Mouse (Mus musculus): ENCODE data around the gene Lrp4.

Lrp4 gene

GRCm38 (mm10) chr2:91453231-91454075 is 3.9 kb upstream of the Lrp4 start:
- in situ Hi-C loops (cut with MboI), result no loop called here

- in situ Hi-C loops (cut with MboI), result no loop called here
Observed at GRCm38 (mm10) chr2:91454434-91454833, 2.9 kb upstream of the Lrp4 start.

- in situ Hi-C loops (cut with MboI), result no loop called here
Observed at GRCm38 (mm10) chr2:91455826-91456225, 1.5 kb upstream of the Lrp4 start.

GRCm38 (mm10) chr2:91456491-91457100 is 715 bp upstream of the Lrp4 start:
- in situ Hi-C loops (cut with MboI), result no loop called here

- in situ Hi-C loops (cut with MboI), result no loop called here
Observed at GRCm38 (mm10) chr2:91457656-91458251, 443 bp downstream of the Lrp4 start.

- in situ Hi-C loops (cut with MboI), result no loop called here
Observed at GRCm38 (mm10) chr2:91458252-91458672, 951 bp downstream of the Lrp4 start.

GRCm38 (mm10) chr2:91458673-91459391 is 1.5 kb downstream of the Lrp4 start:
- in situ Hi-C loops (cut with MboI), result no loop called here

- in situ Hi-C loops (cut with MboI), result no loop called here
Observed at GRCm38 (mm10) chr2:91460076-91460475, 2.8 kb downstream of the Lrp4 start.

GRCm38 (mm10) chr2:91460771-91461170 is 3.5 kb downstream of the Lrp4 start:
- in situ Hi-C loops (cut with MboI), result no loop called here

GRCm38 (mm10) chr2:91461341-91461740 is 4.0 kb downstream of the Lrp4 start:
- in situ Hi-C loops (cut with MboI), result no loop called here

- in situ Hi-C loops (cut with MboI), result no loop called here
Observed at GRCm38 (mm10) chr2:91462196-91462595, 4.9 kb downstream of the Lrp4 start.

GRCm38 (mm10) chr2:91462681-91463080 is 5.4 kb downstream of the Lrp4 start:
- in situ Hi-C loops (cut with MboI), result no loop called here

- in situ Hi-C loops (cut with MboI), result no loop called here
Observed at GRCm38 (mm10) chr2:91465934-91466333, 8.6 kb downstream of the Lrp4 start.

GRCm38 (mm10) chr2:91467613-91468012 is 10.3 kb downstream of the Lrp4 start:
- in situ Hi-C loops (cut with MboI), result no loop called here

- in situ Hi-C loops (cut with MboI), result no loop called here
Observed at GRCm38 (mm10) chr2:91470055-91470647, 12.8 kb downstream of the Lrp4 start.

GRCm38 (mm10) chr2:91474358-91474757 is 17.0 kb downstream of the Lrp4 start:
- in situ Hi-C loops (cut with MboI), result no loop called here

- in situ Hi-C loops (cut with MboI), result no loop called here
Observed at GRCm38 (mm10) chr2:91475791-91476190, 18.5 kb downstream of the Lrp4 start.

- in situ Hi-C loops (cut with MboI), result no loop called here
Observed at GRCm38 (mm10) chr2:91476251-91476661, 18.9 kb downstream of the Lrp4 start.

GRCm38 (mm10) chr2:91476841-91477240 is 19.5 kb downstream of the Lrp4 start:
- in situ Hi-C loops (cut with MboI), result no loop called here

GRCm38 (mm10) chr2:91480399-91480801 is 23.1 kb downstream of the Lrp4 start:
- in situ Hi-C loops (cut with MboI), result no loop called here

- in situ Hi-C loops (cut with MboI), result no loop called here
Observed at GRCm38 (mm10) chr2:91480805-91481514, 23.6 kb downstream of the Lrp4 start.
